Mouse (Mus musculus): ENCODE measurements at regions not wholly inside any gene's neighbourhood (a gene's known extent, or its start where the extent isn't known, plus 50 kb on each side); places are given as distances from the start of the nearest gene placed in this dataset.

- no peak for ATAC-seq (ENCODE audit: poor library complexity, severe bottlenecking)
Measured at GRCm38 (mm10) chr11:64236873-64237272, 157.6 kb upstream of the Cox10 start.

GRCm38 (mm10) chr11:64230071-64230470 lies 150.8 kb upstream of the Cox10 start:
- no peak for ATAC-seq (ENCODE audit: poor library complexity, severe bottlenecking)

GRCm38 (mm10) chr11:64220888-64221287 lies 141.6 kb upstream of the Cox10 start:
- no peak for ATAC-seq (ENCODE audit: poor library complexity, severe bottlenecking)

- no peak for ATAC-seq (ENCODE audit: poor library complexity, severe bottlenecking)
Measured at GRCm38 (mm10) chr11:64217181-64217580, 137.9 kb upstream of the Cox10 start.

- no peak for ATAC-seq (ENCODE audit: poor library complexity, severe bottlenecking)
Measured at GRCm38 (mm10) chr11:64210916-64211315, 131.6 kb upstream of the Cox10 start.

- ATAC-seq (ENCODE audit: poor library complexity, severe bottlenecking): no peak
Measured at GRCm38 (mm10) chr11:64208306-64208705, 129.0 kb upstream of the Cox10 start.

- ATAC-seq (ENCODE audit: poor library complexity, severe bottlenecking): no peak
Measured at GRCm38 (mm10) chr11:64207358-64207864, 128.1 kb upstream of the Cox10 start.

GRCm38 (mm10) chr11:64206155-64206554 lies 126.9 kb upstream of the Cox10 start:
- no peak for ATAC-seq (ENCODE audit: poor library complexity, severe bottlenecking)

- 0 out of 2 replicates have a peak, but pooled peaks have one; percentile 28 for ATAC-seq (ENCODE audit: poor library complexity, severe bottlenecking)
Measured at GRCm38 (mm10) chr11:64205069-64205468, 125.8 kb upstream of the Cox10 start.

GRCm38 (mm10) chr11:64204305-64204704 lies 125.0 kb upstream of the Cox10 start:
- peak; percentile 40 for ATAC-seq (ENCODE audit: poor library complexity, severe bottlenecking)

- ATAC-seq (ENCODE audit: poor library complexity, severe bottlenecking): no peak
Measured at GRCm38 (mm10) chr11:64200874-64201273, 121.6 kb upstream of the Cox10 start.

GRCm38 (mm10) chr11:64195272-64195671 lies 116.0 kb upstream of the Cox10 start:
- ATAC-seq (ENCODE audit: poor library complexity, severe bottlenecking): no peak

- ATAC-seq (ENCODE audit: poor library complexity, severe bottlenecking): no peak
Measured at GRCm38 (mm10) chr11:64188701-64189100, 109.4 kb upstream of the Cox10 start.

GRCm38 (mm10) chr11:64187488-64188444 lies 108.5 kb upstream of the Cox10 start:
- ATAC-seq (ENCODE audit: poor library complexity, severe bottlenecking): no peak

- no peak for ATAC-seq (ENCODE audit: poor library complexity, severe bottlenecking)
Measured at GRCm38 (mm10) chr11:64187007-64187406, 107.7 kb upstream of the Cox10 start.

- no peak for ATAC-seq (ENCODE audit: poor library complexity, severe bottlenecking)
Measured at GRCm38 (mm10) chr11:64186590-64186989, 107.3 kb upstream of the Cox10 start.

- no peak for ATAC-seq (ENCODE audit: poor library complexity, severe bottlenecking)
Measured at GRCm38 (mm10) chr11:64180036-64180435, 100.8 kb upstream of the Cox10 start.

- no peak for ATAC-seq (ENCODE audit: poor library complexity, severe bottlenecking)
Measured at GRCm38 (mm10) chr11:64173421-64174062, 94.3 kb upstream of the Cox10 start.

- no peak for ATAC-seq (ENCODE audit: poor library complexity, severe bottlenecking)
Measured at GRCm38 (mm10) chr11:64172926-64173325, 93.7 kb upstream of the Cox10 start.

- no peak for ATAC-seq (ENCODE audit: poor library complexity, severe bottlenecking)
Measured at GRCm38 (mm10) chr11:64168626-64169025, 89.4 kb upstream of the Cox10 start.

GRCm38 (mm10) chr11:64164796-64165195 lies 85.5 kb upstream of the Cox10 start:
- no peak for ATAC-seq (ENCODE audit: poor library complexity, severe bottlenecking)

GRCm38 (mm10) chr11:64158281-64158680 lies 79.0 kb upstream of the Cox10 start:
- no peak for ATAC-seq (ENCODE audit: poor library complexity, severe bottlenecking)

All from megakaryocyte, adult 5-6 weeks (primary cell).